Mouse (Mus musculus) bone marrow macrophage, adult 2 months (primary cell): ENCODE results near the gene Tmeff1. TPM values are rescaled to one million over a fixed set of nuclear protein-coding genes. Genes with fewer than 3 reads are reported as not detected.

Source experiments
- H3K27ac ChIP-seq: 2 replicates; pipeline ENCODE4 v1.5.1; 2012; ENCODE audit warnings: low read depth, low read length; ENCODE audit not compliant: insufficient read depth
- H3K4me1 ChIP-seq: 2 replicates; pipeline ENCODE4 v1.6.1; 2012; ENCODE audit warnings: low read length; ENCODE audit not compliant: control insufficient read depth, insufficient read depth
- H3K4me3 ChIP-seq: 2 replicates; pipeline ENCODE4 v1.5.1; 2012; ENCODE audit warnings: mild to moderate bottlenecking, low read length, moderate library complexity; ENCODE audit not compliant: insufficient read depth
- CTCF ChIP-seq: IDR thresholded peaks from 2 replicates; pipeline ENCODE4 v1.5.1; 2012; ENCODE audit warnings: low read depth, mild to moderate bottlenecking, low read length, moderate library complexity
- POLR2A ChIP-seq: IDR thresholded peaks from 2 replicates; pipeline ENCODE4 v1.6.1; 2012; ENCODE audit warnings: mild to moderate bottlenecking, low read depth, low read length, borderline replicate concordance
- polyA plus RNA-seq: library from polyadenylated mRNA; stranded (reverse); fragments of >200 nt; gene quantifications from 2 replicates; pipeline ENCODE4 v1.2.4, GENCODE M21; 2012; ENCODE audit not compliant: missing spikeins, insufficient read depth, insufficient read length

Gene Tmeff1
- polyA plus RNA-seq, 1 experiment: 0.47 TPM

DNA sequence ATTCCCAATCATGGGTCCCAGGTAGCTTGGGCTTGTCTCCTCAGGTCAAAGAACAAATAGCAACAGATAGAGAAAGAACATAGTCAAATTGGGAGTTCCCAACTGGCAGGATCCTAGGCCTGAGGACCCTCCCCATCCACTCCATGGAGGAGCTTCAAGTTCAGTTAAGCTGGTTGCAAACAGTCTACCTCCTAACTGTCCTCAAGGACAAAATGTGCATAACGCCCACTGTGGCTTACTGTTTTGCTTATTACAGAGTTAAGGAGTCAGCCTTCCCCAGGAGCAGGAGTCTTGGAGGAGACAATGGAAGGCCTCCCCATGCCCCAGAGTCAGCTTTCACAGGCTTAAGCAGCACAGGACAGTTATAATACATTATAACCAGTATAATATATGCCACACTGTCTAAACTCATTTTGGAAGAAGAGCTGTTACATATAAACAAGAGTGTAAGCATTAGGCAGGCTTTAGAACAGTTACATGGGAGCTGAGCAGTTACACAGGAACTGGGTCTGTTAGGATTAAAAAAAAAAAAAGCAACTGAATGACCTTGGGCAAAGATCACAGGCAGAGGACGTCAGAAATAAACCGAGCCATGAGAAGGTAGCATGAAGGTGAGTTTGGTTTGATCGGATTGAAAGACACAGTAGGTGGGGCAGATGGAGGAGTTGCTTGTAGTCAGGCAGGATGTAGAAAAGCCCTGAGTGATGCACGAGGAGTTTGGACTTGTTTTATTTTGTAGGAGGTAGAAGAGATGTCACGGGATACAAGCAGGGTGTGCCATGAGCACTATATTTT, 41.7 kb upstream of the Tmeff1 start:
- TF ChIP-seq CTCF: no peak
- TF ChIP-seq POLR2A: no peak
- no peak overlapping the region for H3K4me3 ChIP-seq
- H3K4me1 ChIP-seq: peaks cover 7% of the 10 kb centered on the region; the same call in 1 of the 2 replicates
- no peak overlapping the region for H3K27ac ChIP-seq

DNA sequence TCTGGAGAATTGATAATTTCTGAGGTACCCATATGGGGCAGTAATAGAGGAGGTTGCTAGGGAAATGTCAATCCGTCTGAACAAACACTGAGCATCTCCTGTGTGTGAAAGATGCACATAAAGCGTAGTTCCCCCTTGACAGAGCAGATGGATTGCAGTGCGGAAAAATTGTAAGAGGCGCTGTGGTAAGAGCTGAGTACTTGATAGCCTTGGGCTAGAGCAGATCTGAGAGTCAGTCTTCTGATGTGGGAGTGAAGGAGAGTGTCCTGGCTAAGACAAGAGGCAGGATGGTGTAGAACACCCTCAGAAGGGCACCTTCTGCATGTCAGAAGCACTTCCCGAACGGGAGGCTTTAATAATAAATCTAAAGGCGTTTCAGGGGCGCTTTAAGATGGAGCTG, 40.8 kb upstream of the Tmeff1 start:
- TF ChIP-seq POLR2A (no peak), CTCF (no peak)
- Histone ChIP-seq H3K27ac (no peak overlapping the region), H3K4me3 (no peak overlapping the region), H3K4me1 (peaks cover 7% of the 10 kb centered on the region; the same call in 1 of the 2 replicates)

DNA sequence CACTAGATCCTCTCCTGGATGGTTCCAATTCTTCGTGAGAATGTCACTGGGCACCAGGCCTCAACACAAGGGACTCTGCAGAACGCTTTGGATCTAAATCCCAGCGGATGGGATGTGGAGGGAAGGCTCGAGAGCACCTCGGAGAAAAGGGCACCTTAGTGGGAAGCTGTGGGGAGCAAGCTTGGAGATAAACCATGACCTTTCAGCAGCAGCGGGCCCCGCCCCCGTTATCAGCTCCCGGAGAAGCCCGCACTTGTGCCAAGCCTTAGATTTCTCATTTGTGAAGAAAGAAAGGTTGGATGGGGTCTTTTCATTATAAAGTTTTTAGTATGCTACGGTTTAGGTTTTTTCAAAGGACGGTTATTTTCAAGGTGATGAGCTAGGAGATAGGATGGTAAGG, 39.0 kb upstream of the Tmeff1 start:
- TF ChIP-seq POLR2A (no peak), CTCF (no peak)
- Histone ChIP-seq H3K4me1 (peaks cover 7% of the 10 kb centered on the region; the same call in 1 of the 2 replicates), H3K27ac (no peak overlapping the region), H3K4me3 (no peak overlapping the region)

DNA sequence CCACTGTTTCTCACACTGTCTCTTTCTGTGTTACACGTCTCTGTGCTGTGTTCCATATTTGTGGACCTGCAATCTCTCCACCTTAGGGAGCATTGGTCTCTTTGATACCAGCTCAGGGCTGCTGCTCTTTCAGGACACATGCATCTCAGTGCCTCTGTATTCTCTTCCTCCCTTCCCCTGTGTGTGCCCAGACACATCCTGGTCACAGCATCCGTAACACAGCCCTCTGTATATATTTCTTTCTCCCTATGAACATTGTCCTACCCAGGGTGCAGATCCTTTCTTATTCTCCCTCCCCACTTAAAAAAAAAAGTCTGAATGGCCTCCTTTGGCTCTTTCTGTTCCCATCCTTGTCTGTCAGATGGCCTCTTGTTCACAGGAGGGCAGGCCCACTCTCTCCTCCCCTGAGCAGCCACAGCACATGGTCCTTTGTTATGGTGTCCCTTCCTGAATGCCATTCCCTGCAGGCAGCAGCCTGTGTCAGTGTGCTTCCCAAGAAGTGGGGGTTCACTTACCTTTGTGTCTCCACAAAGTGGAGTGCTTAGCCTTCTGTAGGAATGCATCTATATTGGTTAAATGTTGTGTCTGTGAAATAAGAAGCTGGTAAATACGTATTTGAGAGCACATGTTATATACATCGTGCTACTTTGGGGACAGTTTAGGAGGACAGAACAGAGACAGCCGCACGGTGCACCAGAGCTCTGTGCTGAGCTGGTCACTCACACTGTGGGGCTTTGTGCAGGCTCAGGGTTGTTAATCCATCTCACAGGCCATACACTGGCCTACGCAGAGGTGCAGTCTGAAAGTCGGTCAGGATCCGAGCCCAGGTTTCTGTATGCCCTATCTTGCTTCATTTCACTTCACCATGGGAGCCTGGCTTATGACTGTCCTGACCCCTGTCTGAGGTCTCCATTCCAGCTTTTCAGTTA, 38.1 kb upstream of the Tmeff1 start:
- TF ChIP-seq CTCF: no peak
- no peak for TF ChIP-seq POLR2A
- H3K4me1 ChIP-seq: peaks cover 7% of the 10 kb centered on the region; the same call in 1 of the 2 replicates
- H3K4me3 ChIP-seq: no peak overlapping the region
- H3K27ac ChIP-seq: no peak overlapping the region

DNA sequence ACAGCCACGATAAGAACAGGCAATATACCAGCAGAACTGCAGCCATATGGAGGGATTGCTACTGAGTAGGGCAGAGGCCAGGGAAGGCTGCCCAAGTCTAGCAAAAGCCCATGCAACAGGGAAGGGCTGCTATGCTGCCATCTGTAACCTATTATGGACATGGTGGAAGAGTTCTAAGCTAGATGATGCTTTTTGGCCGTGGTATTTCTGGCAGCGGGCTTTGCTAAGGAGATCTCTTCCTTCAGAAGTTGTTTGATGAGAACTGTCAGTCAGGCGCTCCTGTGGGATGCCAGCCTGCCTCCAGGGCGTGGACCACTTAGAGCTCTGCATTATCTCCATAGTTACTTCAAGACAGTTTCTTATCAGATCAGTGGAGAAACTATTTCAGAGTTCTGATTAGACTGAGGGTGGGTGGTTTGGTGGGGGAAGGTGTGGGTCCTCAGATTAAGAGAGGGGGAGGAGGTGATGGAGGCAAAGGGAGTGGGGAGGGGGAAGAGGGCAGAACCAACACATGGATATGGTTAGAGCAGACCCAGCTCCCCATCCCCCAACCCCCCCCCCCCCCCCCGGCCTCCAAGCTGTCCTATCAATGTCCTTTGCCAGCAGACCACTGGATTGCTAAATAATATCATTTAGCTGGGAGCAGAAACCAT, 36.5 kb upstream of the Tmeff1 start:
- Histone ChIP-seq H3K4me3 (no peak overlapping the region), H3K27ac (no peak overlapping the region), H3K4me1 (peaks cover 3% of the 10 kb centered on the region; the same call in 1 of the 2 replicates)
- TF ChIP-seq CTCF: no peak
- no peak for TF ChIP-seq POLR2A

DNA sequence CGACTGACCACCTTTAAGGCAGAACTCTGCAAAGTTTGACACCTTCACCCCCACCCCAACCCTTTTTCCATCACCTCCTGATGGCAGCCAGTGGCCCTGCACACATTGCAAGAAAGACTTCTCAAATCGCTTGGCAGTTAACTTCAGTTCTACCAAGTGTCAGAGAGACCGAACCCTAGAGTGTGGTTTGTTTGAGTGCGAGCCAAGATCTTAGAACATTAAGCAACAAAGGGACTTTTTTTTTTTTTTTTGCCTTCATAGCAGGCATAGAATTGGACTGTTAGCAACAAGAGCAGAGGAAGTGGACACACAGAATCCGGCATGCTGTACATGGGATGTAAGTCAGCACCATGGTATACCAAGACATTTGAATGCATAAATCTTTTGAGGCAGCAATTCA, 35.3 kb upstream of the Tmeff1 start:
- H3K27ac ChIP-seq: no peak overlapping the region
- no peak overlapping the region for H3K4me3 ChIP-seq
- peaks cover 10% of the 10 kb centered on the region for H3K4me1 ChIP-seq
- TF ChIP-seq CTCF: no peak
- no peak for TF ChIP-seq POLR2A

DNA sequence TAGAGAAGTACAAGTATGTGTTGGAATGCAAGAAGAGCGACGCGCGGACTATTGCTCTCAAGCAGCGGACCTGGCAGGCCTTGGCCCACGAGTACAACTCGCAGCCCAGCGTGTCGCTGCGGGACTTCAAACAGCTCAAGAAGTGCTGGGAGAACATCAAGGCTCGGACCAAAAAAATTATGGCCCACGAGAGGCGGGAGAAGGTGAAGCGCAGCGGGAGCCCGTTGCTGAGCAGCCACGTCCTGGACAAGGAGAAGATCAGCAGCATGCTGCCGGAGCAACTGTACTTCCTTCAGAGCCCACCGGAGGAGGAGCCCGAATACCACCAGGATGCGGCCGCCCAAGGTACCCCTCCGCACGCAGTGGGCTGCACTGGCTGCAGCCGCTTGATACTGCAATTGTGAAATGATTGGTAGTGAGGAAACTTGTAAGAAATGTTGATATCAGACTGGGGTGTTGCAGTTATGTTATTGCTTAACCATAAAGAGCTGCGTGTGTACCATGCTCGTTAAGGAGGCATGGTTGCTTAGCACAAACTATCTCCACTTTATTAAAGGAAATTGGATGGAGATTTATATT, 32.4 kb upstream of the Tmeff1 start:
- Histone ChIP-seq H3K4me3 (no peak overlapping the region), H3K4me1 (peaks cover 10% of the 10 kb centered on the region), H3K27ac (no peak overlapping the region)
- TF ChIP-seq POLR2A (no peak), CTCF (no peak)

DNA sequence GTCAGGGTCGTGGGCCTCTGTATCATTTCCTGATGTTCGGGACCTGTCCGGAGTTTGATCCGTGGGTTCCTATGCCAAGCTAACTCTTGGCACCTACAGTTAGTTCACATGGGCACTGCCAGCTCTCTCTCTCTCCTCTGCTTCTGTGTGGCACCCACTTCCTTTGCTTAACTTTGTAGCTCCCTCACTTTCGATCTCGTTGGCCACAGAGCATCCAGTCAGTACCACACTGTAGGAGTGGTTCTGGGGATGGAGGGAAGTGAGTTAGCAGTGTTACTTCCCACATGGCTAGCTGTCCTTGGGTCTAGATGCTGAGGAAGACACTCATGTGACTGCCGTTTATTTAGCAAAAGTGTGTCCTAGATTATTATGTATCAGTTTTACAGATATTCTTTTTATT, 30.8 kb upstream of the Tmeff1 start:
- TF ChIP-seq CTCF (no peak), POLR2A (no peak)
- peaks cover 10% of the 10 kb centered on the region for H3K4me1 ChIP-seq
- no peak overlapping the region for H3K4me3 ChIP-seq
- no peak overlapping the region for H3K27ac ChIP-seq

DNA sequence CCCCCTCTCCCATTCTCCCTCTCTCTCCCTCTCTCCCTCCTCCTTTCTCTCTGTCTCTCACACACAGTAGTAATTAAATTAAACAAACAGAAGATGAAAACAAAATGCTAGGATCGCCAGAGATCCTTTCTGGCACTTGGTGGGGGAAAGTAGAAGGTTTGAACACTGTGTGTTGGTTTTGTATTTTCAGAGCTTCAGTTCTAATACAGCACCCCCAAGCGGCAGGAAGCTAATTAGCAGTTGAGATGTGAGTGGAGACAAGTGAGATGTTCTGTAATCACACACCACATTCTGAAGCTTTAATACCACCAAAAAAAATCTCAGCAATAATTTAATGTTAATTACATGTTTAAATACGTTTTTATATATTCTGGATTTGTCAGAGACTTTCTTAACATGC, 29.2 kb upstream of the Tmeff1 start:
- Histone ChIP-seq H3K27ac (no peak overlapping the region), H3K4me1 (peaks cover 7% of the 10 kb centered on the region), H3K4me3 (no peak overlapping the region)
- TF ChIP-seq CTCF (no peak), POLR2A (no peak)
